Mouse (Mus musculus) cerebellum, postnatal 14 days (tissue): ENCODE results near the gene Ren1.

ENCODE experiments used
- DNase-seq, 2 experiments: peaks; one replicate each; pipeline ENCODE4 v3.0.0; 2021; ENCODE audit warnings: mixed read lengths in 2 of 2

The Ren1 gene

GRCm38 (mm10) chr1:133346531-133346930, 3.8 kb upstream of the Ren1 start:
- DNase-seq: no peak

- DNase-seq: no peak
Observed at GRCm38 (mm10) chr1:133347226-133347625, 3.1 kb upstream of the Ren1 start.

- DNase-seq: no peak
Observed at GRCm38 (mm10) chr1:133347693-133348520, 2.4 kb upstream of the Ren1 start.

GRCm38 (mm10) chr1:133351762-133352161, 1.5 kb downstream of the Ren1 start:
- no peak for DNase-seq

GRCm38 (mm10) chr1:133353371-133353809, 3.1 kb downstream of the Ren1 start:
- peak; percentile 92 to 94 for DNase-seq

- DNase-seq: no peak
Observed at GRCm38 (mm10) chr1:133355469-133355868, 5.2 kb downstream of the Ren1 start.

- DNase-seq: peak in 1 of 2 experiments; percentile 1
Observed at GRCm38 (mm10) chr1:133355912-133356311, 5.6 kb downstream of the Ren1 start.

GRCm38 (mm10) chr1:133356330-133356729, 6.0 kb downstream of the Ren1 start:
- peak in 1 of 2 experiments; percentile 5 for DNase-seq

- DNase-seq: no peak
Observed at GRCm38 (mm10) chr1:133361006-133361405, 10.7 kb downstream of the Ren1 start.

GRCm38 (mm10) chr1:133362103-133362502, 11.8 kb downstream of the Ren1 start:
- no peak for DNase-seq

- DNase-seq: peak; percentile 75 to 77
Observed at GRCm38 (mm10) chr1:133363276-133364021, 13.1 kb downstream of the Ren1 start, which contains the start of gene Etnk2. TSS of gene Etnk2 (plus strand) at chr1:133363572.

GRCm38 (mm10) chr1:133364022-133364630, 13.8 kb downstream of the Ren1 start:
- DNase-seq: no peak

- DNase-seq: no peak
Observed at GRCm38 (mm10) chr1:133364890-133365289, 14.6 kb downstream of the Ren1 start.

- DNase-seq: no peak
Observed at GRCm38 (mm10) chr1:133366951-133367605, 16.8 kb downstream of the Ren1 start.

- peak in 1 of 2 experiments; percentile 45 for DNase-seq
Observed at GRCm38 (mm10) chr1:133367606-133368488, 17.5 kb downstream of the Ren1 start.

GRCm38 (mm10) chr1:133368644-133369043, 18.3 kb downstream of the Ren1 start:
- DNase-seq: peak; percentile 69 to 84

GRCm38 (mm10) chr1:133370352-133370751, 20.0 kb downstream of the Ren1 start:
- DNase-seq: peak in 1 of 2 experiments; percentile 42

GRCm38 (mm10) chr1:133371431-133371830, 21.1 kb downstream of the Ren1 start:
- no peak for DNase-seq

- DNase-seq: no peak
Observed at GRCm38 (mm10) chr1:133372113-133372512, 21.8 kb downstream of the Ren1 start.

GRCm38 (mm10) chr1:133375696-133376346, 25.5 kb downstream of the Ren1 start:
- no peak for DNase-seq

GRCm38 (mm10) chr1:133377547-133377946, 27.2 kb downstream of the Ren1 start:
- DNase-seq: no peak
